Mouse (Mus musculus): ENCODE data around the gene Gm20518. TPM values are rescaled to one million over a fixed set of nuclear protein-coding genes. Genes with fewer than 3 reads are reported as not detected.
A peak's percentile ranks its signal among the peaks of the same experiment; 100 is the strongest.

Gm20518 gene
- total RNA-seq, 2 experiments from 2014 or later, result 2.1 TPM; not detected in 1

- ATAC-seq (replicated peaks; ENCODE audit: low FRiP score, poor library complexity, severe bottlenecking), result no peak
Measured at GRCm38 (mm10) chr16:17851331-17851730, 40.1 kb downstream of the Gm20518 start.

GRCm38 (mm10) chr16:17849486-17849885 lies 42.0 kb downstream of the Gm20518 start:
- no peak for ATAC-seq (replicated peaks; ENCODE audit: low FRiP score, poor library complexity, severe bottlenecking)

GRCm38 (mm10) chr16:17848928-17849327 lies 42.5 kb downstream of the Gm20518 start:
- peak; percentile 59; the same call in 1 of the 2 replicates for ATAC-seq (replicated peaks; ENCODE audit: low FRiP score, poor library complexity, severe bottlenecking)

- ATAC-seq (replicated peaks; ENCODE audit: low FRiP score, poor library complexity, severe bottlenecking), result no peak
Measured at GRCm38 (mm10) chr16:17848431-17848830, 43.0 kb downstream of the Gm20518 start.

- ATAC-seq (replicated peaks; ENCODE audit: low FRiP score, poor library complexity, severe bottlenecking), result no peak
Measured at GRCm38 (mm10) chr16:17843701-17844365, 47.6 kb downstream of the Gm20518 start.

- no peak for ATAC-seq (replicated peaks; ENCODE audit: low FRiP score, poor library complexity, severe bottlenecking)
Measured at GRCm38 (mm10) chr16:17842437-17842836, 49.0 kb downstream of the Gm20518 start.

GRCm38 (mm10) chr16:17839976-17840375 lies 51.5 kb downstream of the Gm20518 start:
- ATAC-seq (replicated peaks; ENCODE audit: low FRiP score, poor library complexity, severe bottlenecking), result no peak

GRCm38 (mm10) chr16:17838051-17838450 lies 53.4 kb downstream of the Gm20518 start, which contains the start of gene Car15:
Gene Car15, minus strand, starts transcription at chr16:17838364.
- no peak for ATAC-seq (replicated peaks; ENCODE audit: low FRiP score, poor library complexity, severe bottlenecking)

GRCm38 (mm10) chr16:17835481-17835880 lies 56.0 kb downstream of the Gm20518 start:
- ATAC-seq (replicated peaks; ENCODE audit: low FRiP score, poor library complexity, severe bottlenecking), result no peak

GRCm38 (mm10) chr16:17834543-17834942 lies 56.9 kb downstream of the Gm20518 start:
- ATAC-seq (replicated peaks; ENCODE audit: low FRiP score, poor library complexity, severe bottlenecking), result no peak

GRCm38 (mm10) chr16:17833681-17834399 lies 57.6 kb downstream of the Gm20518 start:
- ATAC-seq (replicated peaks; ENCODE audit: low FRiP score, poor library complexity, severe bottlenecking), result no peak

GRCm38 (mm10) chr16:17833321-17833680 lies 58.2 kb downstream of the Gm20518 start:
- ATAC-seq (replicated peaks; ENCODE audit: low FRiP score, poor library complexity, severe bottlenecking), result no peak

- no peak for ATAC-seq (replicated peaks; ENCODE audit: low FRiP score, poor library complexity, severe bottlenecking)
Measured at GRCm38 (mm10) chr16:17832821-17833220, 58.6 kb downstream of the Gm20518 start, which contains the start of gene B830017H08Rik. Gene B830017H08Rik, plus strand, starts transcription at chr16:17833121.

GRCm38 (mm10) chr16:17831781-17832180 lies 59.7 kb downstream of the Gm20518 start:
- ATAC-seq (replicated peaks; ENCODE audit: low FRiP score, poor library complexity, severe bottlenecking), result no peak

- no peak for ATAC-seq (replicated peaks; ENCODE audit: low FRiP score, poor library complexity, severe bottlenecking)
Measured at GRCm38 (mm10) chr16:17830385-17831178, 60.9 kb downstream of the Gm20518 start.

GRCm38 (mm10) chr16:17828867-17829266 lies 62.6 kb downstream of the Gm20518 start:
- ATAC-seq (replicated peaks; ENCODE audit: low FRiP score, poor library complexity, severe bottlenecking), result no peak

- no peak for ATAC-seq (replicated peaks; ENCODE audit: low FRiP score, poor library complexity, severe bottlenecking)
Measured at GRCm38 (mm10) chr16:17828229-17828628, 63.2 kb downstream of the Gm20518 start.

GRCm38 (mm10) chr16:17826500-17826899 lies 65.0 kb downstream of the Gm20518 start:
- no peak for ATAC-seq (replicated peaks; ENCODE audit: low FRiP score, poor library complexity, severe bottlenecking)

GRCm38 (mm10) chr16:17816528-17816927 lies 74.9 kb downstream of the Gm20518 start:
- ATAC-seq (replicated peaks; ENCODE audit: low FRiP score, poor library complexity, severe bottlenecking), result no peak
